Mouse (Mus musculus): ENCODE measurements around the gene Wiz.

Wiz gene

GRCm38 (mm10) chr17:32377137-32377536, 12.1 kb downstream of the Wiz start:
- no peak for DNase-seq

- no peak for DNase-seq
Measured at GRCm38 (mm10) chr17:32376475-32376874, 12.8 kb downstream of the Wiz start.

GRCm38 (mm10) chr17:32368991-32369578, 20.2 kb downstream of the Wiz start:
- no peak for DNase-seq

GRCm38 (mm10) chr17:32367706-32368105, 21.5 kb downstream of the Wiz start:
- no peak for DNase-seq

- DNase-seq = no peak
Measured at GRCm38 (mm10) chr17:32365296-32365695, 23.9 kb downstream of the Wiz start.

GRCm38 (mm10) chr17:32364850-32365249, 24.4 kb downstream of the Wiz start:
- DNase-seq = no peak

GRCm38 (mm10) chr17:32364331-32364730, 24.9 kb downstream of the Wiz start:
- peak; percentile 94 for DNase-seq

- DNase-seq = no peak
Measured at GRCm38 (mm10) chr17:32363821-32364301, 25.4 kb downstream of the Wiz start.

GRCm38 (mm10) chr17:32362686-32363085, 26.6 kb downstream of the Wiz start:
- DNase-seq = no peak

GRCm38 (mm10) chr17:32359928-32360327, 29.3 kb downstream of the Wiz start:
- DNase-seq = no peak

- no peak for DNase-seq
Measured at GRCm38 (mm10) chr17:32358943-32359340, 30.3 kb downstream of the Wiz start.

- no peak for DNase-seq
Measured at GRCm38 (mm10) chr17:32358192-32358942, 30.9 kb downstream of the Wiz start.

GRCm38 (mm10) chr17:32356766-32357760, 32.2 kb downstream of the Wiz start:
- no peak for DNase-seq

GRCm38 (mm10) chr17:32356281-32356680, 33.0 kb downstream of the Wiz start:
- no peak for DNase-seq

- DNase-seq = no peak
Measured at GRCm38 (mm10) chr17:32355031-32355430, 34.2 kb downstream of the Wiz start.

GRCm38 (mm10) chr17:32354211-32354610, 35.0 kb downstream of the Wiz start:
- peak; percentile 13 for DNase-seq

- no peak for DNase-seq
Measured at GRCm38 (mm10) chr17:32353696-32354095, 35.5 kb downstream of the Wiz start.

GRCm38 (mm10) chr17:32351726-32352125, 37.5 kb downstream of the Wiz start:
- DNase-seq = no peak

GRCm38 (mm10) chr17:32351269-32351668, 38.0 kb downstream of the Wiz start:
- no peak for DNase-seq

GRCm38 (mm10) chr17:32350382-32350983, 38.8 kb downstream of the Wiz start, which contains the start of gene Akap8l:
TSS of gene Akap8l (minus strand) at chr17:32350607.
- DNase-seq = peak; percentile 100

- DNase-seq = no peak
Measured at GRCm38 (mm10) chr17:32349851-32350381, 39.3 kb downstream of the Wiz start.

GRCm38 (mm10) chr17:32349037-32349732, 40.1 kb downstream of the Wiz start:
- peak; percentile 63 for DNase-seq

Data from retina, postnatal 1 day (tissue).